Mouse (Mus musculus) liver, embryonic 12.5 days (tissue): ENCODE measurements around the gene Hist1h4b. TPM values are rescaled to one million over a fixed set of nuclear protein-coding genes. Genes with fewer than 3 reads are reported as not detected.
A peak's percentile ranks its signal among the peaks of the same experiment; 100 is the strongest.
"Not testable (repeated sequence)": the region's sequence is repeated elsewhere in the genome, so short reads cannot be mapped to it uniquely, and the experiment has no call there.

Source experiments
- ATAC-seq: fragments of 200-750 bp; cut with Nextera tagmentation; 2 replicates; pipeline ENCODE4 v1.8.0; 2017; ENCODE audit warnings: moderate number of reproducible peaks, mild to moderate bottlenecking, moderate library complexity
- H3K27ac ChIP-seq: fragments of 300-500 bp; sonication (generic); 2 replicates; pipeline ENCODE4 v1.5.1; 2016; ENCODE audit warnings: mild to moderate bottlenecking
- H3K27me3 ChIP-seq: fragments of 300-500 bp; sonication (generic); replicated peaks from 2 replicates; pipeline ENCODE4 v1.6.1; 2016; ENCODE audit warnings: mild to moderate bottlenecking, moderate library complexity
- H3K36me3 ChIP-seq: fragments of 300-500 bp; sonication (generic); 2 replicates; pipeline ENCODE4 v1.6.1; 2016; ENCODE audit warnings: mild to moderate bottlenecking, moderate library complexity
- H3K4me1 ChIP-seq: fragments of 300-500 bp; sonication (generic); 2 replicates; pipeline ENCODE4 v1.6.1; 2016
- H3K4me2 ChIP-seq: fragments of 300-500 bp; sonication (generic); 2 replicates; pipeline ENCODE4 v1.6.1; 2016; ENCODE audit warnings: mild to moderate bottlenecking, moderate library complexity
- H3K4me3 ChIP-seq: fragments of 300-500 bp; sonication (generic); 2 replicates; pipeline ENCODE4 v1.5.1; 2016; ENCODE audit warnings: mild to moderate bottlenecking, moderate library complexity
- H3K9ac ChIP-seq: fragments of 300-500 bp; sonication (generic); 2 replicates; pipeline ENCODE4 v1.6.1; 2016; ENCODE audit warnings: mild to moderate bottlenecking, moderate library complexity
- H3K9me3 ChIP-seq: fragments of 300-500 bp; sonication (generic); replicated peaks from 2 replicates; pipeline ENCODE4 v1.6.1; 2016; ENCODE audit warnings: mild to moderate bottlenecking, moderate library complexity
- WGBS: fragments of 180-500 bp; shearing (Covaris S2); methylation state at CpG from one replicate; pipeline ENCODE4 v1.1.7; 2016; ENCODE audit not compliant: insufficient replicate concordance; 5-methylcytosine and 5-hydroxymethylcytosine counted together
- polyA plus RNA-seq: library from polyadenylated mRNA; unstranded; fragments of >200 nt; fragmentation: Nextera tagmentation; extraction: Ambion mirVana; gene quantifications from 2 replicates; pipeline ENCODE4 v1.2.1, GENCODE M21; 2016

Hist1h4b gene
- polyA plus RNA-seq, 1 experiment from 2014 or later: 4.5 TPM

GRCm38 (mm10) chr13:23740910-23741309 is 15.9 kb upstream of the Hist1h4b start:
- 22% methylated on average over 5 of the region's 5 CpGs for WGBS
- Histone ChIP-seq H3K9ac (peak overlapping the region; percentile 92), H3K27me3 (no peaks in the 10 kb centered on the region), H3K27ac (peak overlapping the region; percentile 100), H3K4me3 (peak overlapping the region; percentile 60), H3K9me3 (no peaks in the 10 kb centered on the region), H3K4me2 (peak overlapping the region; percentile 79), H3K36me3 (no peaks in the 10 kb centered on the region), H3K4me1 (peaks cover 48% of the 10 kb centered on the region)
- ATAC-seq: no peak

- ATAC-seq: no peak
- peaks cover 48% of the 10 kb centered on the region for H3K4me1 ChIP-seq
- H3K36me3 ChIP-seq: no peaks in the 10 kb centered on the region
- no peaks in the 10 kb centered on the region for H3K27me3 ChIP-seq
- peak overlapping the region; percentile 69 for H3K9ac ChIP-seq
- peak overlapping the region; percentile 17 for H3K4me3 ChIP-seq
- peak overlapping the region; percentile 88 for H3K27ac ChIP-seq
- peak overlapping the region; percentile 51 for H3K4me2 ChIP-seq
- no peaks in the 10 kb centered on the region for H3K9me3 ChIP-seq
Measured at GRCm38 (mm10) chr13:23742007-23742406, 14.8 kb upstream of the Hist1h4b start.

- peaks cover 51% of the 10 kb centered on the region for H3K4me1 ChIP-seq
- WGBS: 77% methylated on average over 5 of the region's 5 CpGs
- H3K4me2 ChIP-seq: peak overlapping the region; percentile 46
- H3K27me3 ChIP-seq: no peaks in the 10 kb centered on the region
- H3K9me3 ChIP-seq: no peaks in the 10 kb centered on the region
- peak overlapping the region; percentile 19; the same call in 1 of the 2 replicates for H3K4me3 ChIP-seq
- H3K9ac ChIP-seq: peak overlapping the region; percentile 64
- H3K27ac ChIP-seq: peak overlapping the region; percentile 88
- H3K36me3 ChIP-seq: no peaks in the 10 kb centered on the region
- ATAC-seq: no peak
Measured at GRCm38 (mm10) chr13:23743215-23743614, 13.6 kb upstream of the Hist1h4b start.

GRCm38 (mm10) chr13:23743963-23744362 is 12.8 kb upstream of the Hist1h4b start:
- no peak for ATAC-seq
- peak overlapping the region; percentile 71 for H3K4me2 ChIP-seq
- WGBS: 47% methylated on average over 4 of the region's 4 CpGs
- no peaks in the 10 kb centered on the region for H3K27me3 ChIP-seq
- H3K27ac ChIP-seq: peak overlapping the region; percentile 100
- peak overlapping the region; percentile 57 for H3K4me3 ChIP-seq
- H3K4me1 ChIP-seq: peaks cover 55% of the 10 kb centered on the region
- H3K9ac ChIP-seq: peak overlapping the region; percentile 82
- no peaks in the 10 kb centered on the region for H3K9me3 ChIP-seq
- no peaks in the 10 kb centered on the region for H3K36me3 ChIP-seq

- Histone ChIP-seq H3K36me3 (no peaks in the 10 kb centered on the region), H3K27ac (peak overlapping the region; percentile 100), H3K9me3 (no peaks in the 10 kb centered on the region), H3K4me1 (peaks cover 58% of the 10 kb centered on the region), H3K4me2 (peak overlapping the region; percentile 71), H3K9ac (peak overlapping the region; percentile 82), H3K27me3 (no peaks in the 10 kb centered on the region), H3K4me3 (peak overlapping the region; percentile 57)
- ATAC-seq: no peak
- WGBS: 1% methylated on average over 15 of the region's 36 CpGs
Measured at GRCm38 (mm10) chr13:23744421-23745380, 12.1 kb upstream of the Hist1h4b start.

- Histone ChIP-seq H3K9ac (peak within 1 kb of the TSS; percentile 85), H3K4me1 (peaks cover 61% of the 10 kb centered on the region), H3K36me3 (no peaks in the 10 kb centered on the region), H3K9me3 (no peaks in the 10 kb centered on the region), H3K4me3 (peak within 1 kb of the TSS; percentile 57), H3K4me2 (peak within 1 kb of the TSS; percentile 71), H3K27me3 (no peaks in the 10 kb centered on the region), H3K27ac (peak within 1 kb of the TSS; percentile 100)
- ATAC-seq: peak; percentile 63
- 2% methylated on average over 28 of the region's 28 CpGs for WGBS
Measured at GRCm38 (mm10) chr13:23745381-23746161, 11.2 kb upstream of the Hist1h4b start, which contains the start of gene Hist1h3c. TSS of gene Hist1h3c (minus strand) at chr13:23745602.

GRCm38 (mm10) chr13:23746201-23747080 is 10.4 kb upstream of the Hist1h4b start, which contains the start of gene Hist1h2bb:
TSS of gene Hist1h2bb (plus strand) at chr13:23746734.
- not testable (repeated sequence) for H3K9me3 ChIP-seq, H3K36me3 ChIP-seq, H3K27me3 ChIP-seq
- under 1% methylated on average over 43 of the region's 58 CpGs for WGBS
- Histone ChIP-seq H3K27ac (peak within 1 kb of the TSS; percentile 100), H3K4me3 (peak within 1 kb of the TSS; percentile 57), H3K4me1 (peaks cover 57% of the 10 kb centered on the region), H3K9ac (peak within 1 kb of the TSS; percentile 85), H3K4me2 (peak within 1 kb of the TSS; percentile 71)
- ATAC-seq: peak; percentile 79

GRCm38 (mm10) chr13:23747081-23747891 is 9.5 kb upstream of the Hist1h4b start:
- Histone ChIP-seq H3K36me3 (no peaks in the 10 kb centered on the region), H3K9me3 (no peaks in the 10 kb centered on the region), H3K4me1 (peaks cover 49% of the 10 kb centered on the region), H3K9ac (peak overlapping the region; percentile 85), H3K27me3 (no peaks in the 10 kb centered on the region), H3K4me2 (peak overlapping the region; percentile 71), H3K27ac (peak overlapping the region; percentile 100), H3K4me3 (peak overlapping the region; percentile 57)
- ATAC-seq: peak; percentile 31
- WGBS: 3% methylated on average over 12 of the region's 13 CpGs

- Histone ChIP-seq H3K9ac (peak overlapping the region; percentile 85), H3K9me3 (no peaks in the 10 kb centered on the region), H3K4me1 (peaks cover 49% of the 10 kb centered on the region), H3K4me3 (peak overlapping the region; percentile 57), H3K27me3 (no peaks in the 10 kb centered on the region), H3K27ac (peak overlapping the region; percentile 100), H3K4me2 (peak overlapping the region; percentile 71), H3K36me3 (no peaks in the 10 kb centered on the region)
- no peak for ATAC-seq
- 8% methylated on average over 4 of the region's 4 CpGs for WGBS
Measured at GRCm38 (mm10) chr13:23747892-23748288, 8.9 kb upstream of the Hist1h4b start.

- H3K9me3 ChIP-seq: no peaks in the 10 kb centered on the region
- H3K4me1 ChIP-seq: peaks cover 46% of the 10 kb centered on the region
- H3K9ac ChIP-seq: peak overlapping the region; percentile 52; the same call in 1 of the 2 replicates
- H3K27ac ChIP-seq: peak overlapping the region; percentile 100
- no peak for ATAC-seq
- H3K4me2 ChIP-seq: no peak overlapping the region
- WGBS: 88% methylated on average over 5 of the region's 5 CpGs
- H3K36me3 ChIP-seq: no peaks in the 10 kb centered on the region
- no peak overlapping the region for H3K4me3 ChIP-seq
- no peaks in the 10 kb centered on the region for H3K27me3 ChIP-seq
Measured at GRCm38 (mm10) chr13:23749563-23750121, 7.2 kb upstream of the Hist1h4b start.
